Mouse (Mus musculus) hindbrain, embryonic 14.5 days (tissue): Measurements from ENCODE around the gene Atg101. TPM values are rescaled to one million over a fixed set of nuclear protein-coding genes. Genes with fewer than 3 reads are reported as not detected.
A peak's percentile ranks its signal among the peaks of the same experiment; 100 is the strongest.
"Not testable (repeated sequence)": the region's sequence is repeated elsewhere in the genome, so short reads cannot be mapped to it uniquely, and the experiment has no call there.

Source experiments
- ATAC-seq: fragments of 200-750 bp; cut with Nextera tagmentation; 2 replicates; pipeline ENCODE4 v1.8.0; 2017; ENCODE audit warnings: moderate number of reproducible peaks, mild to moderate bottlenecking, moderate TSS enrichment, moderate library complexity; ENCODE audit not compliant: low FRiP score
- DNase-seq: peaks from one replicate; pipeline ENCODE4 v3.0.0-alpha.2; 2015; ENCODE audit warnings: low spot score
- H3K27ac ChIP-seq: fragments of 300-500 bp; sonication (generic); 2 replicates; pipeline ENCODE4 v1.5.1; 2014; ENCODE audit warnings: mild to moderate bottlenecking, moderate library complexity
- H3K27me3 ChIP-seq: fragments of 300-500 bp; sonication (generic); 2 replicates; pipeline ENCODE4 v1.6.1; 2014; ENCODE audit warnings: mild to moderate bottlenecking, low read length, mixed read lengths; ENCODE audit not compliant: control insufficient read depth, insufficient read depth
- H3K36me3 ChIP-seq: fragments of 300-500 bp; sonication (generic); replicated peaks from 2 replicates; pipeline ENCODE4 v1.6.1; 2014; ENCODE audit not compliant: control insufficient read depth, insufficient read depth
- H3K4me1 ChIP-seq: fragments of 300-500 bp; sonication (generic); replicated peaks from 2 replicates; pipeline ENCODE4 v1.6.1; 2014; ENCODE audit warnings: antibody characterized with exemption, low read length, mixed read lengths; ENCODE audit not compliant: control insufficient read depth, insufficient read depth
- H3K4me2 ChIP-seq: fragments of 300-500 bp; sonication (generic); replicated peaks from 2 replicates; pipeline ENCODE4 v1.6.1; 2014; ENCODE audit warnings: mild to moderate bottlenecking, moderate library complexity
- H3K4me3 ChIP-seq: fragments of 300-500 bp; sonication (generic); replicated peaks from 2 replicates; pipeline ENCODE4 v1.5.1; 2014; ENCODE audit warnings: mild to moderate bottlenecking, low read length
- H3K9ac ChIP-seq: fragments of 300-500 bp; sonication (generic); 2 replicates; pipeline ENCODE4 v1.6.1; 2014
- H3K9me3 ChIP-seq: fragments of 300-500 bp; sonication (generic); 2 replicates; pipeline ENCODE4 v1.6.1; 2016; ENCODE audit warnings: low read length; ENCODE audit not compliant: control insufficient read depth
- WGBS: fragments of 180-500 bp; shearing (Covaris S2); extraction: QIAGEN DNeasy Blood & Tissue Kit; methylation state at CpG from one replicate; pipeline ENCODE4 v1.1.7; 2014; 5-methylcytosine and 5-hydroxymethylcytosine counted together
- polyA plus RNA-seq: library from polyadenylated mRNA; unstranded; fragments of >200 nt; fragmentation: Nextera tagmentation; extraction: Ambion mirVana; gene quantifications from 2 replicates; pipeline ENCODE4 v1.2.1, GENCODE M21; 2014

Atg101 gene
- polyA plus RNA-seq, 1 experiment from 2014 or later: 66.3 TPM

DNA sequence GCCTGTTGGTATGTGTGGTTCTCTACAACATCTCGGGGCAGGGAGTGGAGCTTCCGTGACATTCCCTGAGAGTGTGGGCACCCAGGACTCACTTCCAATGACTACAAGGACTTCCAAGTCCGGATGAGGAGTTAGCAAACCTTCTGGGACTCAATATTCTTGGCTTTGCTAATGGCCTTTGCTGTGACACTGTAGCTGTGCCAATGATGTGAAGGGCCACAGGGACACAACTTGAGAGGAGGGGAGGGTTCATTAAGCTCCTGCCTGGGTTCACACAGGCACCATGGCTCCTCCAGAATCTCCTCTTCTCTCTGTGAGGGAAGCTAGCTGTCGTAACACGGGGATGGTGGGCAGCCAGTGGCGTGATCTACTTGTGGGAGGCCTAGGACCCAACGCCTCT is 38.6 kb downstream of the Atg101 start:
- Histone ChIP-seq H3K27ac (no peak overlapping the region), H3K4me2 (no peak overlapping the region), H3K36me3 (no peaks in the 10 kb centered on the region), H3K4me3 (no peak overlapping the region), H3K9me3 (no peaks in the 10 kb centered on the region), H3K27me3 (no peaks in the 10 kb centered on the region), H3K4me1 (no peaks in the 10 kb centered on the region), H3K9ac (no peak overlapping the region)
- WGBS: 93% methylated on average over 7 of the region's 7 CpGs
- no peak for DNase-seq
- no peak for ATAC-seq

DNA sequence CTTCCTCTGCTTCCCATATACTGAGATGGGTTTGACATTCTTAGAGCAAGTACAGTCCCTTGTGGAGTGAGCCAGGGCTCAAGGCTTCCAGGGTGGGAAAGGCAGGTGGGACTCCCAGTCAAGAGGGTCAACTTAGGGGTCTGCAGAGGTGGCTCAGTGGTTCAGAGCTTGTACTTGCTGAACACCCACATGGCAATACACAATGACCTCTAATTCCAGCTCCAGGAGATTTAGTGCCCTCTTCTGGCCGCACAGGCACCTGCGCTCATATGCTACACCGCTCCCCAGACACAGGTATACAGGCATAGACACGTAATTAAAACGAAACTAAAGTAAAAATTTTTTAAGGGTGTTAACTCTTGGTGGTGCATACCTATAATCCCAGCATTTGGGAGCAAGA is 39.4 kb downstream of the Atg101 start:
- ATAC-seq (no peak), DNase-seq (no peak)
- no peak overlapping the region for H3K4me3 ChIP-seq
- no peaks in the 10 kb centered on the region for H3K9me3 ChIP-seq
- H3K36me3 ChIP-seq: no peaks in the 10 kb centered on the region
- no peak overlapping the region for H3K4me2 ChIP-seq
- H3K9ac ChIP-seq: no peak overlapping the region
- no peak overlapping the region for H3K27ac ChIP-seq
- 93% methylated on average over 5 of the region's 5 CpGs for WGBS
- no peaks in the 10 kb centered on the region for H3K27me3 ChIP-seq
- H3K4me1 ChIP-seq: no peaks in the 10 kb centered on the region

GRCm38 (mm10) chr15:101324409-101324808 is 40.3 kb downstream of the Atg101 start:
- not testable (repeated sequence) for H3K4me3 ChIP-seq, H3K4me2 ChIP-seq, ATAC-seq, H3K4me1 ChIP-seq, H3K9ac ChIP-seq, H3K27ac ChIP-seq, H3K36me3 ChIP-seq, H3K27me3 ChIP-seq, H3K9me3 ChIP-seq, DNase-seq

DNA sequence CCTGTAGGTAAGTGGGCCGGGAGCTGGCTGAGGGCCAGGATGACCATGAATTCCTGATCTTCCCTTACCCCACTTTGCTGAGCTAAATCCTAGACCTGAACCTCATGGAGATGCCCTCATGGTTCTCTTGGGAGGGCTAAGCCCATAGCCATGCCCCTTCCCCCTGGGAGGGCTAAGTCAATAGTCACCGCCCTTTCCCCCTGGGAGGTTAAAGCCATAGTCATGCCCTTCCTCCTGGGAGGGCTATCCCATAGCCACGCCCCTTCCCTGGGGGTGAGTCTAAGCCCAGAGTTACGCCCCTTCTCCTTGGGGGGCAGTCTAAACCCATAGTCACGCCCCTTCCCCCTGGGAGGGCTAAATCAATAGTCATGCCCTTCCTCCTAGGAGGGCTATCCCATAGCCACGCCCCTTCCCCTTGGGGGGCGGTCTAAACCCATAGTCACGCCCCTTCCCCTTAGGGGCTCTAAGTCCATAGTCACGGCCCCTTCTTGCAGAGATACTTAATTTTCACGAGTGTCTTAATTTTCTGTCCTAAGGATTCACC is 42.0 kb downstream of the Atg101 start:
- 38% methylated on average over 10 of the region's 10 CpGs for WGBS
- Histone ChIP-seq H3K4me2 (no peak overlapping the region), H3K27ac (no peak overlapping the region), H3K4me3 (no peak overlapping the region), H3K27me3 (no peaks in the 10 kb centered on the region), H3K9me3 (no peaks in the 10 kb centered on the region), H3K4me1 (no peaks in the 10 kb centered on the region), H3K9ac (no peak overlapping the region), H3K36me3 (no peaks in the 10 kb centered on the region)
- ATAC-seq: no peak
- DNase-seq: no peak

DNA sequence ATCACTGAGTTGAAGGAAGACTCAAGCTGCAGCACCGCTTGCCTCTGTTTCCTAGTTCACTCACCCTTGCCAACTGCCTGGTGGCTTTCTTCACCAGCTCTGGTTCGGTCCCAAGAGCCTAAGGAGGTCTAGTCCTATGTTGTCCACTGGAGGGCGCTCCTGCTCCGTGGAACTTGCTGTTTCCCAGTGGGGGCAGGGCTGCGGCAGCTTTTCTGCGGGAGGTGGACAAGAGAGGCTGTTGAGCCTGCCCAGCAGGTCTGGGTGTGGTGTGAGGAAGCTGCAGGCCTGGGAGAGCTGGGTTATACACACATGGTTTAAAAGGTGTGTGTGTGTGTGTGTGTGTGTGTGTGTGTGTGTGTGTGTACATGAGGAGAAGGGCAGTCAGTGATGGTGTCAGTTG is 43.2 kb downstream of the Atg101 start:
- H3K4me3 ChIP-seq: no peak overlapping the region
- no peak for ATAC-seq
- no peaks in the 10 kb centered on the region for H3K4me1 ChIP-seq
- H3K9ac ChIP-seq: no peak overlapping the region
- no peak overlapping the region for H3K4me2 ChIP-seq
- peak; percentile 78 for DNase-seq
- H3K27ac ChIP-seq: no peak overlapping the region
- H3K27me3 ChIP-seq: no peaks in the 10 kb centered on the region
- no peaks in the 10 kb centered on the region for H3K36me3 ChIP-seq
- no peaks in the 10 kb centered on the region for H3K9me3 ChIP-seq
- WGBS: 4% methylated on average over 6 of the region's 6 CpGs

DNA sequence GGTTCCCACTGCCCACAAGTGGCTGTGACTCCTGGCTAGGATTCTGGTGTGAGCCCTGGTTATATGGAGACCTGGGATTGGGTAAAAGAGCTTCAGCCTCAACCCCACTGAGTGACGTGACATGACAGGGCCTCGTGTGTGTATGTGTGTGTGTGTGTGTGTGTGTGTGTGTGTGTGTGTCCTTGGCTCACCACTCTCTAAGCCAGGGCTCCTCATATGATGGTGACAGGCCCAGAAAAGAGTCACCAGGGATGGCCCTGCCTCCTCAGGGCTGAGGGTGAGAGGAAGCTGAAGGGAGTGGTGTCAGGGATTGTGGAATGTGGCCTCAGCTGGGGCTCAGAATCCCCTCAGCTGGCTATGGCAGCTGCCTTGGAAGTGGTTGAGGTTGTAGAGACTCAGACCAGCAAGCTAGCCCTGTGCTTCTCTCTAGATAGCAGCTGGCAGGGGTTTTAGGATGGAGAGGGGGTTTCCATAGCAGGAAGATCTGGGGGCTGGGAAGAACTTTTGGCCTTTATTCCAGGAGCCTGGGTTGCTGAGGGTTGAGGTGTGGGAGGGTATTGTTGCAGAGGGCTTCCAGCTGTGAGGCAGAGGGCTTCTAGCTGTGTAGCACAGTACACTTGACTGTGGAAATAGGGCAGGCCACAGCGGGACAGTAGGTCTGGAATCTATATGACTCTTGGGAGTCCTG is 44.9 kb downstream of the Atg101 start:
- H3K4me1 ChIP-seq: no peaks in the 10 kb centered on the region
- no peaks in the 10 kb centered on the region for H3K27me3 ChIP-seq
- no peak overlapping the region for H3K9ac ChIP-seq
- no peak overlapping the region for H3K4me2 ChIP-seq
- ATAC-seq (no peak), DNase-seq (no peak)
- H3K9me3 ChIP-seq: no peaks in the 10 kb centered on the region
- H3K36me3 ChIP-seq: no peaks in the 10 kb centered on the region
- H3K4me3 ChIP-seq: no peak overlapping the region
- no peak overlapping the region for H3K27ac ChIP-seq
- 57% methylated on average over 3 of the region's 3 CpGs for WGBS

- Histone ChIP-seq H3K9ac (no peak overlapping the region), H3K4me1 (no peaks in the 10 kb centered on the region), H3K4me3 (no peak overlapping the region), H3K4me2 (no peak overlapping the region), H3K27ac (no peak overlapping the region), H3K9me3 (no peaks in the 10 kb centered on the region), H3K36me3 (no peaks in the 10 kb centered on the region), H3K27me3 (no peaks in the 10 kb centered on the region)
- WGBS: 62% methylated on average over 3 of the region's 3 CpGs
- no peak for DNase-seq
- no peak for ATAC-seq
Observed at GRCm38 (mm10) chr15:101329564-101329892, 45.5 kb downstream of the Atg101 start.

- 86% methylated on average over 4 of the region's 4 CpGs for WGBS
- H3K27ac ChIP-seq: no peak overlapping the region
- no peak for ATAC-seq
Observed at GRCm38 (mm10) chr15:101331090-101331489, 47.0 kb downstream of the Atg101 start.

DNA sequence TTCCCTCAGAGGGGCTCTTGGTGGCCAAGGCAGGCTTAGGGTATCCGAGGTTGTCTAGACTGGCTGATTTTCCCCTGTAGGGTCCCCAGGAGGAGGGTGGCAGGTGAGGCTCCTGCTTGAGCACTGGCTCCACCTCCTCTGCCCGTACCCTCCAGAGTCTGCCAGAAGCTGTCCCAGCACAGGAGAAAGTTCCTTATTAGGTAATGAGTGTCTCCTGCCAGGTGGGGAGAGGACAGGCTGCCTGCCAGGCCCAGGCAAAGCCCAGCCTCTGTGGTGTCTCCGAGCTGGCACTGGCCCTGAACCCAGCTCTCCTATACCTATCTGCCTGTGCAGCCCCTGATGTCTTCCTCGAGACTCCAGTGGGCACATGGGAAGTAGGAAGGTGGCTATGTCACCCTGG is 48.3 kb downstream of the Atg101 start:
- ATAC-seq: no peak
- Histone ChIP-seq H3K4me1 (no peaks in the 10 kb centered on the region), H3K4me2 (no peak overlapping the region), H3K27me3 (no peaks in the 10 kb centered on the region; the same call in 1 of the 2 replicates), H3K9me3 (no peaks in the 10 kb centered on the region), H3K27ac (no peak overlapping the region), H3K36me3 (no peaks in the 10 kb centered on the region), H3K9ac (no peak overlapping the region), H3K4me3 (no peak overlapping the region)
- DNase-seq: no peak
- WGBS: 83% methylated on average over 4 of the region's 4 CpGs

More at GRCm38 (mm10) chr15:101331090-101331489, 47.0 kb downstream of the Atg101 start:
- Histone ChIP-seq H3K4me1 (no peaks in the 10 kb centered on the region), H3K9me3 (no peaks in the 10 kb centered on the region), H3K9ac (no peak overlapping the region), H3K4me2 (no peak overlapping the region), H3K4me3 (no peak overlapping the region), H3K36me3 (no peaks in the 10 kb centered on the region), H3K27me3 (no peaks in the 10 kb centered on the region; the same call in 1 of the 2 replicates)
- no peak for DNase-seq

GRCm38 (mm10) chr15:101333165-101333564 is 49.1 kb downstream of the Atg101 start:
- no peaks in the 10 kb centered on the region for H3K9me3 ChIP-seq
- no peak overlapping the region for H3K9ac ChIP-seq
- no peak overlapping the region for H3K4me2 ChIP-seq
- no peak overlapping the region for H3K4me3 ChIP-seq
- H3K4me1 ChIP-seq: no peaks in the 10 kb centered on the region
- ATAC-seq (no peak), DNase-seq (no peak)
- H3K36me3 ChIP-seq: no peaks in the 10 kb centered on the region
- no peak overlapping the region for H3K27ac ChIP-seq
- WGBS: 75% methylated on average over 1 of the region's 1 CpGs
- no peaks in the 10 kb centered on the region; the same call in 1 of the 2 replicates for H3K27me3 ChIP-seq
